Mouse (Mus musculus) megakaryocyte, embryonic 14.5 days (primary cell): ENCODE data around the gene Mroh9. TPM values are rescaled to one million over a fixed set of nuclear protein-coding genes. Genes with fewer than 3 reads are reported as not detected.

ENCODE experiments used
- H3K27me3 ChIP-seq: replicated peaks from 2 replicates; pipeline ENCODE3; 2012; ENCODE audit warnings: inconsistent platforms
- H3K36me3 ChIP-seq: replicated peaks from 2 replicates; pipeline ENCODE3; 2012; ENCODE audit warnings: low read length, inconsistent platforms, mixed read lengths
- H3K4me1 ChIP-seq: 2 replicates; pipeline ENCODE4 v1.6.1; 2012; ENCODE audit warnings: inconsistent platforms
- H3K4me3 ChIP-seq: replicated peaks from 2 replicates; pipeline ENCODE3; 2012; ENCODE audit warnings: moderate library complexity, mild to moderate bottlenecking, inconsistent platforms
- H3K9me3 ChIP-seq: 2 replicates; pipeline ENCODE4 v1.6.1; 2012; ENCODE audit warnings: inconsistent platforms
- FLI1 ChIP-seq: IDR thresholded peaks from 2 replicates; pipeline ENCODE4 v1.6.1; 2012; ENCODE audit warnings: low read length, inconsistent platforms, mixed read lengths
- GATA1 ChIP-seq: IDR thresholded peaks from 3 replicates; pipeline ENCODE4 v1.6.1; 2012; ENCODE audit warnings: mixed read lengths, low read length, inconsistent platforms, borderline replicate concordance
- polyA plus RNA-seq: library from polyadenylated mRNA; stranded (reverse); fragments of >175 nt; gene quantifications from 2 replicates; pipeline ENCODE4 v1.2.3, GENCODE M21; 2012; ENCODE audit warnings: low replicate concordance; ENCODE audit not compliant: insufficient read depth

Mroh9 gene
- not detected in 2 replicates for polyA plus RNA-seq

- Histone ChIP-seq H3K9me3 (no peaks in the 10 kb centered on the region), H3K27me3 (no peaks in the 10 kb centered on the region), H3K36me3 (no peaks in the 10 kb centered on the region), H3K4me1 (no peaks in the 10 kb centered on the region), H3K4me3 (no peak within 1 kb of the TSS)
- TF ChIP-seq GATA1 (no peak), FLI1 (no peak)
These were observed at the start of gene Mroh9 for GRCm38 (mm10) chr1:163085570-163085969. Gene Mroh9 (minus strand): TSS chr1:163085670.

DNA sequence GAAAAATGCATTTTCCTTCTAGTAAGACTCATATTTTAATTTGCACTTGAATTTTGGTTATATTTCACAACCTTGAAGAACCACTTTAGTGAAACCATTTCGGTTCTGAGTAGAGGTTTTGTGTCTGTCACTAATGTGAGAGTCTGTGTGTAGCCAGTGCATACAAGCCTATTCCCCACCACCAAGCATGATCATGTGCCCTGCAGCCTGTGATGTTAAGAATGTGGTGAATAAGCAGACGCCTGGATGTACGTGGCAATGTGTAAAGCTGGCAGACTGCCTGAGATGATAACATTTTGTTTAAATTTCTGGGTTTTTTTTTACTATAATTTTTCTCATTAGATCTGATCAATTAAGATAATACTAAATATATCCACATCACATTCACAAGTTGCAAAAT lies 44.5 kb upstream of the Mroh9 start:
- Histone ChIP-seq H3K9me3 (no peaks in the 10 kb centered on the region), H3K4me3 (no peak overlapping the region), H3K36me3 (no peaks in the 10 kb centered on the region), H3K27me3 (no peaks in the 10 kb centered on the region), H3K4me1 (no peaks in the 10 kb centered on the region)
- TF ChIP-seq GATA1 (no peak), FLI1 (no peak)

- TF ChIP-seq FLI1 (no peak), GATA1 (no peak)
- Histone ChIP-seq H3K9me3 (no peaks in the 10 kb centered on the region), H3K27me3 (no peaks in the 10 kb centered on the region), H3K36me3 (no peaks in the 10 kb centered on the region), H3K4me1 (no peaks in the 10 kb centered on the region), H3K4me3 (no peak overlapping the region)
These were observed 43.8 kb upstream of the Mroh9 start for GRCm38 (mm10) chr1:163129129-163129900.

- Histone ChIP-seq H3K9me3 (no peaks in the 10 kb centered on the region), H3K4me1 (no peaks in the 10 kb centered on the region), H3K27me3 (no peaks in the 10 kb centered on the region), H3K4me3 (no peak overlapping the region), H3K36me3 (no peaks in the 10 kb centered on the region)
- TF ChIP-seq GATA1 (no peak), FLI1 (no peak)
These were observed 40.9 kb upstream of the Mroh9 start for GRCm38 (mm10) chr1:163126175-163126881.

DNA sequence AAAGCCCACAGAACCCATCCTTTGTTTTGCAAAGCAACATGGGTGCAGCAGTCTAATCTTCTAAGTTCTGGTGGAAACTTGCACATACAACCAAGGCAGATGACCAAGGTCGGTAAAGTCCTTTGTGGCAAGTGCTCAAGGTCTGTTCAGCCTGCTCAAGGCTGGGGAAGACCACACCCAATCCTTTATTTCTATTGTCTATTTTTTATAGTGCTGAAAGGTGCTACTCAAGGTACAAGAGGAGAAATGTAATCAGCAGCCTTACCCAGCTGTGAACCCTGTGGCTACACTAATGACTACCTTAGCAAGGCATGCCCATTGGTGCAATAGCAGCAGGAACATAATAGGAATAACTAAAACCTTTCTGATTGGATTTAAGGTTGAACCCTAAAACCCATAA lies 36.9 kb upstream of the Mroh9 start:
- Histone ChIP-seq H3K9me3 (0 out of 2 replicates have a peak, but pooled peaks cover 3% of the 10 kb centered on the region), H3K4me1 (no peaks in the 10 kb centered on the region), H3K4me3 (no peak overlapping the region), H3K27me3 (no peaks in the 10 kb centered on the region), H3K36me3 (no peaks in the 10 kb centered on the region)
- no peak for TF ChIP-seq FLI1

DNA sequence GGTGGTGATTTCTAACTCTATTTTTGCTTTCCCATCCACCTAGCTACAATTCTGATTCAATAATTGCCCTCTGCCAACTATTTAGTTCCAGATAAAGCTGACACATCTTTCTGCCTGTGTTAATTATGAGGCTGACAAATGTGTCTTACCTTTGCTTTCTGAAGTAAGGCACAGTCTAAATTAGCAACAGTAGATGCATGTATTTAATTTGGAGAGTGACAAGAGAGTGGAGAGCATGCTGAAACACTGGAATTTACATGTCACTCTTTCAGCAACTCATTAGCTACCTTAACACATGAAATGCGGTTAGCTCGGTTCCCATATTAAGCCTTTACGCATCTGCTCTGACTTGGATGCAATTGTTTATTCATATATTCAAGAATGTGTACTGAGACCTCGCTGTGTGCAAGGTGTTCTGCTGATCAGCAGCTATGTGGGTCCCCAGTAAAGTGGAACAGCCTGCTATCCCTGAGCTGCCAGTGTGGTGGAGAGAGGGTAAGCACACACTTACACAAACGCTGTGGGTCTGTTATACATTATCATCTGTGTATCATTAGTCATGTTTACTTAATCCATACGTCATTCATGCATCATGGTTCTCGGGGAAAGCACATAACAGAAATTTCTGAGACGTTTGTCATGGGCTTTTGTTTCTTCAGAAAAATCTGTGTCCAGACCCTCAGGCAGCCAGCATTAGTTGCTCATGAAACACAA lies 28.1 kb upstream of the Mroh9 start:
- TF ChIP-seq FLI1 (no peak), GATA1 (no peak)
- Histone ChIP-seq H3K36me3 (no peaks in the 10 kb centered on the region), H3K9me3 (no peaks in the 10 kb centered on the region), H3K4me1 (no peaks in the 10 kb centered on the region), H3K27me3 (no peaks in the 10 kb centered on the region), H3K4me3 (no peak overlapping the region)

- Histone ChIP-seq H3K4me1 (no peaks in the 10 kb centered on the region), H3K27me3 (no peaks in the 10 kb centered on the region), H3K9me3 (no peaks in the 10 kb centered on the region), H3K4me3 (no peak overlapping the region), H3K36me3 (no peaks in the 10 kb centered on the region)
- no peak for TF ChIP-seq GATA1
- TF ChIP-seq FLI1, result no peak
These were observed 27.2 kb upstream of the Mroh9 start for GRCm38 (mm10) chr1:163112482-163113164.

- no peaks in the 10 kb centered on the region for H3K4me1 ChIP-seq
- H3K9me3 ChIP-seq, result no peaks in the 10 kb centered on the region
- H3K4me3 ChIP-seq, result no peak overlapping the region
- no peaks in the 10 kb centered on the region for H3K36me3 ChIP-seq
- H3K27me3 ChIP-seq, result no peaks in the 10 kb centered on the region
- TF ChIP-seq GATA1 (no peak), FLI1 (no peak)
These were observed 19.5 kb upstream of the Mroh9 start for GRCm38 (mm10) chr1:163104960-163105359.

- no peaks in the 10 kb centered on the region for H3K4me1 ChIP-seq
- no peaks in the 10 kb centered on the region for H3K9me3 ChIP-seq
- H3K27me3 ChIP-seq, result no peaks in the 10 kb centered on the region
- TF ChIP-seq FLI1 (no peak), GATA1 (no peak)
- no peak overlapping the region for H3K4me3 ChIP-seq
- H3K36me3 ChIP-seq, result no peaks in the 10 kb centered on the region
These were observed 6.1 kb upstream of the Mroh9 start for GRCm38 (mm10) chr1:163091438-163092155.

GRCm38 (mm10) chr1:163070502-163070901 lies 15.0 kb downstream of the Mroh9 start:
- TF ChIP-seq FLI1 (no peak), GATA1 (no peak)
- H3K4me1 ChIP-seq, result no peaks in the 10 kb centered on the region
- no peaks in the 10 kb centered on the region for H3K9me3 ChIP-seq
- H3K4me3 ChIP-seq, result no peak overlapping the region
- H3K36me3 ChIP-seq, result no peaks in the 10 kb centered on the region
- no peaks in the 10 kb centered on the region for H3K27me3 ChIP-seq
